Mouse (Mus musculus) kidney, postnatal 0 days (tissue): ENCODE data around the gene Zfp410. TPM values are rescaled to one million over a fixed set of nuclear protein-coding genes. Genes with fewer than 3 reads are reported as not detected.

ENCODE experiments used
- ATAC-seq: fragments of 200-750 bp; cut with Nextera tagmentation; replicated peaks from 2 replicates; pipeline ENCODE4 v1.8.0; 2017; ENCODE audit warnings: low read depth, moderate number of reproducible peaks, moderate TSS enrichment, moderate library complexity; ENCODE audit not compliant: low FRiP score
- DNase-seq: peaks from one replicate; pipeline ENCODE4 v3.0.0-alpha.2; 2016; ENCODE audit warnings: low spot score
- H3K27ac ChIP-seq: fragments of 300-500 bp; sonication (generic); 2 replicates; pipeline ENCODE4 v1.5.1; 2014; ENCODE audit warnings: mild to moderate bottlenecking
- H3K27me3 ChIP-seq: fragments of 300-500 bp; sonication (generic); 2 replicates; pipeline ENCODE4 v1.6.1; 2014; ENCODE audit warnings: low read length, mixed read lengths; ENCODE audit not compliant: insufficient read depth
- H3K36me3 ChIP-seq: fragments of 300-500 bp; sonication (generic); 2 replicates; pipeline ENCODE4 v1.6.1; 2014; ENCODE audit warnings: low read length, mixed read lengths; ENCODE audit not compliant: insufficient read depth
- H3K4me1 ChIP-seq: fragments of 300-500 bp; sonication (generic); replicated peaks from 2 replicates; pipeline ENCODE4 v1.6.1; 2014; ENCODE audit warnings: antibody characterized with exemption, low read length, mixed read lengths; ENCODE audit not compliant: insufficient read depth
- H3K4me2 ChIP-seq: fragments of 300-500 bp; sonication (generic); 2 replicates; pipeline ENCODE4 v1.6.1; 2014; ENCODE audit warnings: mild to moderate bottlenecking, low read length, moderate library complexity, mixed read lengths
- H3K4me3 ChIP-seq: fragments of 300-500 bp; sonication (generic); replicated peaks from 2 replicates; pipeline ENCODE4 v1.5.1; 2014; ENCODE audit warnings: low read depth, low read length
- H3K9ac ChIP-seq: fragments of 300-500 bp; sonication (generic); 2 replicates; pipeline ENCODE4 v1.6.1; 2014; ENCODE audit warnings: low read depth, low read length
- H3K9me3 ChIP-seq: fragments of 300-500 bp; sonication (generic); replicated peaks from 2 replicates; pipeline ENCODE4 v1.6.1; 2016; ENCODE audit warnings: low read length, inconsistent platforms, mixed read lengths
- CTCF ChIP-seq: IDR thresholded peaks from 2 replicates; pipeline ENCODE4 v1.5.1; 2016; ENCODE audit warnings: antibody characterized with exemption, low read depth, mild to moderate bottlenecking, moderate library complexity
- WGBS: fragments of 180-500 bp; shearing (Covaris S2); extraction: QIAGEN DNeasy Blood & Tissue Kit; methylation state at CpG from one replicate; pipeline ENCODE4 v1.1.7; 2014; 5-methylcytosine and 5-hydroxymethylcytosine counted together
- polyA plus RNA-seq: library from polyadenylated mRNA; unstranded; fragments of >200 nt; fragmentation: Nextera tagmentation; extraction: Ambion mirVana; gene quantifications from 2 replicates; pipeline ENCODE4 v1.2.1, GENCODE M21; 2015

Gene Zfp410
- polyA plus RNA-seq, 1 experiment from 2014 or later = 53.8 TPM

GRCm38 (mm10) chr12:84385408-84385807, 68.8 kb downstream of the Zfp410 start:
- DNase-seq (no peak), ATAC-seq (no peak)
- Histone ChIP-seq H3K9me3 (no peaks in the 10 kb centered on the region), H3K36me3 (0 out of 2 replicates have a peak, but pooled peaks cover 7% of the 10 kb centered on the region), H3K27ac (no peak overlapping the region), H3K4me3 (no peak overlapping the region), H3K9ac (no peak overlapping the region), H3K4me2 (no peak overlapping the region), H3K27me3 (no peaks in the 10 kb centered on the region), H3K4me1 (no peaks in the 10 kb centered on the region)
- no peak for TF ChIP-seq CTCF
- 92% methylated on average over 4 of the region's 4 CpGs for WGBS

- Histone ChIP-seq H3K4me1 (no peaks in the 10 kb centered on the region), H3K27me3 (no peaks in the 10 kb centered on the region), H3K4me2 (no peak overlapping the region), H3K9ac (no peak overlapping the region), H3K4me3 (no peak overlapping the region), H3K9me3 (no peaks in the 10 kb centered on the region), H3K27ac (peak overlapping the region; percentile 1; the same call in 1 of the 2 replicates), H3K36me3 (0 out of 2 replicates have a peak, but pooled peaks cover 13% of the 10 kb centered on the region)
- DNase-seq (no peak), ATAC-seq (no peak)
- TF ChIP-seq CTCF = no peak
- WGBS = 84% methylated on average over 8 of the region's 8 CpGs
Observed at GRCm38 (mm10) chr12:84388097-84388496, 71.4 kb downstream of the Zfp410 start.

DNA sequence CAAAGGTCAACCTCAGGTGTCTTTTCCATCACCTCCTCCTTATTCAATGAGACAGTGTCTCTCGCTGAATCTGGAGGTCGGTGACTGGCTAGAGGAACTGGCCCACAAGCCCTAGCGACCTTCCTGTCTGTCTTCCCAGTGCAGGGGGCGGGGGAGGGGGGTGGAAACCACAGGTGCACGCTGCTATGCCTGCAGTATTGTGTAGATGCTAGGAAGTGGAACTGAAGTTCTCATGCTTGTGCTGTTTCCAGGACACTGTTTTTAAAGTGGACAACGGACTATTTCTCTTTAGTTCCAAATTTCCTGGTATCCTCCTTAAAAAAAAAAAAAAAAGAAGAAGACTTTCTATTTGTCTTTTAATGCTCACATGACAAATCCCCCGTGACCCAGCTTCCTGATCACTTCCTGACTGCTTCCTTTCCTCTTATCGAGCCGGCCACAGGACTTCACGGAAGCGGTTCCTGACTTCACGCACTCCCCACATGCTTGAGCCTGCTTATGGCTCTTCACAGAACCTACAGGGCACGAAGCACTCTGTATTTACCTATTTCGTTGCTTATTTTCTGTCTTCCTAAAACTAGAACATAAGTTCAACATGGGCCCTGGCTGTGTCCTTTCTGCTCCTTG, 72.2 kb downstream of the Zfp410 start:
- H3K4me3 ChIP-seq = no peak overlapping the region
- no peak overlapping the region for H3K4me2 ChIP-seq
- no peaks in the 10 kb centered on the region for H3K27me3 ChIP-seq
- ATAC-seq = no peak
- WGBS = 70% methylated on average over 14 of the region's 14 CpGs
- H3K9me3 ChIP-seq = no peaks in the 10 kb centered on the region
- peak overlapping the region; percentile 1; the same call in 1 of the 2 replicates for H3K27ac ChIP-seq
- DNase-seq = no peak
- no peaks in the 10 kb centered on the region for H3K4me1 ChIP-seq
- H3K9ac ChIP-seq = no peak overlapping the region
- 0 out of 2 replicates have a peak, but pooled peaks cover 16% of the 10 kb centered on the region for H3K36me3 ChIP-seq
- no peak for TF ChIP-seq CTCF

DNA sequence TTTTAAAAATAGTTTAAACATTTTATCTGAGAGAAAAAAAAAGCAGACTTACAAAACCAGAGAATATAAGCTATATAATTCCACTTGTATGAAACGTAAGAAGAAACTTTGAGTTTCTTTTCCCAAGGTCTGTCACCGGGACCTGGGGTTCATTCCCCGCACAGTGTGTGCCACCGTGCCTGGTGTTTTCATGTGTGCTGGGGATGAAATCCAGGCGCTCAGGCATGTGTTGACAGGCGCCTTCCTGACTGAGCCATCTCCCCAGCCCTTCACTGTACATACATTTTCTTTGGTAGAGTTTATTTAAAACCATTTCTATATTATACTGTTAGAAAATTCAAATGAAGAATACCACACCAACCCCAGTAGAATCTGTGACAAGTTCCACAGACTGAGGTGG, 73.7 kb downstream of the Zfp410 start:
- H3K27ac ChIP-seq = no peak overlapping the region
- H3K4me3 ChIP-seq = no peak overlapping the region
- no peaks in the 10 kb centered on the region for H3K4me1 ChIP-seq
- H3K4me2 ChIP-seq = no peak overlapping the region
- no peak for TF ChIP-seq CTCF
- H3K36me3 ChIP-seq = 0 out of 2 replicates have a peak, but pooled peaks cover 13% of the 10 kb centered on the region
- ATAC-seq = no peak
- H3K9ac ChIP-seq = no peak overlapping the region
- no peak for DNase-seq
- no peaks in the 10 kb centered on the region for H3K27me3 ChIP-seq
- H3K9me3 ChIP-seq = no peaks in the 10 kb centered on the region
- WGBS = 92% methylated on average over 6 of the region's 6 CpGs

GRCm38 (mm10) chr12:84392681-84393080, 76.0 kb downstream of the Zfp410 start:
- no peaks in the 10 kb centered on the region for H3K4me1 ChIP-seq
- H3K9me3 ChIP-seq = no peaks in the 10 kb centered on the region
- no peak overlapping the region for H3K27ac ChIP-seq
- H3K4me2 ChIP-seq = no peak overlapping the region
- peaks cover 9% of the 10 kb centered on the region; the same call in 1 of the 2 replicates for H3K36me3 ChIP-seq
- ATAC-seq (no peak), DNase-seq (no peak)
- H3K27me3 ChIP-seq = no peaks in the 10 kb centered on the region
- no peak overlapping the region for H3K4me3 ChIP-seq
- no peak for TF ChIP-seq CTCF
- 91% methylated on average over 4 of the region's 4 CpGs for WGBS
- no peak overlapping the region for H3K9ac ChIP-seq

Other genes with a start within 250 kb of the Zfp410 start
- gene Acot5, start 247.5 kb upstream of the Zfp410 start, polyA plus RNA-seq = not detected in 2 replicates
- gene Acot6, start 216.2 kb upstream of the Zfp410 start, polyA plus RNA-seq = 1.9 and 2.0 TPM in 2 replicates
- 3.4 TPM in 2 replicates for gene Dnal1, start 202.5 kb upstream of the Zfp410 start, polyA plus RNA-seq
- gene Pnma1, start 168.4 kb upstream of the Zfp410 start, polyA plus RNA-seq = 0.33 and 0.50 TPM in 2 replicates
- 4.8 and 5.8 TPM in 2 replicates for gene Elmsan1, start 98.0 kb upstream of the Zfp410 start, polyA plus RNA-seq
- 45.6 and 51.3 TPM in 2 replicates for gene Ptgr2, start 31.6 kb upstream of the Zfp410 start, polyA plus RNA-seq
- gene Coq6, start 44.8 kb downstream of the Zfp410 start, polyA plus RNA-seq = 36.0 and 40.9 TPM in 2 replicates
- gene Fam161b, start 45.0 kb downstream of the Zfp410 start, polyA plus RNA-seq = 2.0 and 2.1 TPM in 2 replicates
- gene Entpd5, start 92.2 kb downstream of the Zfp410 start, polyA plus RNA-seq = 85.5 and 99.1 TPM in 2 replicates
- 1.3 and 1.4 TPM in 2 replicates for gene Bbof1, start 92.2 kb downstream of the Zfp410 start, polyA plus RNA-seq
- 28.4 and 28.8 TPM in 2 replicates for gene Rnf113a2, start 100.3 kb downstream of the Zfp410 start, polyA plus RNA-seq
- 122 and 128 TPM in 2 replicates for gene Aldh6a1, start 134.2 kb downstream of the Zfp410 start, polyA plus RNA-seq
- 18.7 and 19.5 TPM in 2 replicates for gene Lin52, start 134.6 kb downstream of the Zfp410 start, polyA plus RNA-seq